Mouse (Mus musculus): ENCODE measurements around the gene Hemgn. TPM values are rescaled to one million over a fixed set of nuclear protein-coding genes. Genes with fewer than 3 reads are reported as not detected.

Hemgn gene
- 0.09 TPM in 1 of 2 replicates, not detected in the other for polyA plus RNA-seq (2012; rRNA removed; ENCODE audit: low replicate concordance)

DNA sequence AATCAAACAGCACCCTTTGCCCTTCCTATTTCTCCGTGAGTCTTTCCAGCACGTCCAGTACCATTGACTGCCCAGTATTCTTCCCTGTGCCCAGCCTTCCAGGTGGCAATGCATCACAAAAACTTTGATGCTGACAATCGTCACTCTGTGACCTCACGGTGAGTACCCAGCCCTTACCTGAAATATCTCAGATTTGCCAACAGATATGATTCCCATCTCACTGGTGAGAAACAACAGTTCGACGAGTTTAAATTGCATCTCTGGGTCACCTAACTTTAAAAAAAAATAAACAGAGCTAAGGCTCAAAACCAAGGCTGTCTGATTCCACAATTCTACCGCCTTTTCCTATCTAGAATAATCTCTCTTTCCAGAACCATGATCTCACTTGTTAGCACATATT, at the start of gene Hemgn:
Gene Hemgn (minus strand): TSS at position 101 of the 400 bp plus-strand sequence.

DNA sequence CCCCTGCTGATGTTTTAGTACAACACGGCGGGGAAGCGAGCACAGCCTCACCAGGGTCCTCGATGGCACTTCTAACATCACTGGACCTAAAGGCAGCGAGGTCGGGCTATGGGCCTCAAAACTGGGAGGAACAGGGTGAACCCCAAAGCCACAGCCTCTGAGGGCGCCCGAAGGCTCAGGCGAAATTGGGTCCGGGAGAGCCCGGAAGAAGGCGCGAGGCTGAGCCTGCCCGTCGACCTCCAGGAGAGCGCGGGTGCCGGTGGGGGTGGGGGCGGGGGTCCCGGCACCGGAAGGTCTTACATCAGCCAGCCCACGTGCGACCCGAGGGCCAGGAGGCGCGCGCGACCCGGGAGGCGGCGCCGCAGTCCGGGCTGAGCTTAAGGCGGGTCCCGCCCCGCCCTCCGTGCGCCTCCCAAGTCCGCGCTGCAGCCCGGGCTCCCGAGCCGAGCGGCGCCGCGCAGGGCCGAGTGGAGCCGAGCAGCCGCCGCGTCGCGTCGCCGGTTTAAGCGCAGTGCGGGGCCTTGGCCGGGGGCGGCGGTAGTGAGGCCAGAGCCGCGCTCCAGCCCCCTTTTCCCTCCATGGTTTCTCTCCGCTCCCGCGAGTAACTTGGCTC, 37.3 kb upstream of the Hemgn start, which contains the start of gene Anp32b:
Gene Anp32b (plus strand): TSS at position 384 of the 613 bp plus-strand sequence.

DNA sequence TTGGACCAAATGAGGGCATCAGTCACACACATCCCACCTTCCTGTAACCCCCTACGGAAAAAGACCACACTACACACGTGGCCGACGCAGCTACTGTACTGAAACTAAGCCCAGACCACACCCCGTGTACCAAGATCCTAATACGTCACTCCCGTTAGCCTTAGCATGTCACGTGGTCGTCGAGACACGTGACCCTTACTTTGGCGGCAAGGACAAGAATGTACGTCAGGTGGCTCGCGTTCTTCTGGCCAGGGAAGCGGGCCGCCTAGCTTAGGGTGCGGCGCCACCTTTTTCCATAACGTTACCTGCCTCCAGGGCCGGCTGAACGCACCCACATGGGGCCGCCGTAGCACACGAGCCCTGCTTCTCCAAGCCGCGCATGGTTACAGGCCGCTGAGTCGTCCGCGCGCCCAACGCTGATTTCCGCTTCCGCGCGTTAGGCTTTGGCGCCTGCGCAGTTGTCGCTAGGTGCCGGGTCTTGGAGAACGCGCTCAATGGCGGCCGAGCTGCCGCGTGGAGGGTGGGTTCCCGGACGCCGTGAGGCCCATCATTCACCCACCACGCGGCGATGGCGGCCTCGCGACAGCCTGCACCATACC, 24.2 kb downstream of the Hemgn start, which contains the start of gene Trmo:
Gene Trmo (minus strand): TSS at position 425 of the 599 bp plus-strand sequence.

Other genes with a start within 250 kb of the Hemgn start
- 16.4 and 55.7 TPM in 2 replicates for gene Xpa, start 217.2 kb downstream of the Hemgn start, polyA plus RNA-seq (2012; rRNA removed; ENCODE audit: low replicate concordance)
- gene Foxe1, start 69.9 kb downstream of the Hemgn start, polyA plus RNA-seq (2012; rRNA removed; ENCODE audit: low replicate concordance): 0.08 TPM in 1 of 2 replicates, not detected in the other
- 1.5 and 2.5 TPM in 2 replicates for gene Trmo, start 24.1 kb downstream of the Hemgn start, polyA plus RNA-seq (2012; rRNA removed; ENCODE audit: low replicate concordance)
- 23.0 and 30.4 TPM in 2 replicates for gene Anp32b, start 37.4 kb upstream of the Hemgn start, polyA plus RNA-seq (2012; rRNA removed; ENCODE audit: low replicate concordance)
- gene Nans, start 75.7 kb upstream of the Hemgn start, polyA plus RNA-seq (2012; rRNA removed; ENCODE audit: low replicate concordance): 28.0 and 38.4 TPM in 2 replicates
- gene Trim14, start 122.6 kb upstream of the Hemgn start, polyA plus RNA-seq (2012; rRNA removed; ENCODE audit: low replicate concordance): 18.9 and 46.1 TPM in 2 replicates
- gene Coro2a, start 188.7 kb upstream of the Hemgn start, polyA plus RNA-seq (2012; rRNA removed; ENCODE audit: low replicate concordance): 236 and 272 TPM in 2 replicates
- gene Tbc1d2, start 236.7 kb upstream of the Hemgn start, polyA plus RNA-seq (2012; rRNA removed; ENCODE audit: low replicate concordance): 4.2 and 6.2 TPM in 2 replicates